Mouse (Mus musculus): ENCODE measurements around the gene Nfix. TPM values are rescaled to one million over a fixed set of nuclear protein-coding genes. Genes with fewer than 3 reads are reported as not detected.

The Nfix gene
- polyA plus RNA-seq (2015; fragmentation: Nextera tagmentation; extraction: Ambion mirVana), result 61.4 and 62.0 TPM in 2 replicates

- Histone ChIP-seq H3K4me3 (replicated peaks) (peak within 1 kb of the TSS; percentile 83), H3K27me3 (peaks cover 20% of the 10 kb centered on the region; the same call in 1 of the 2 replicates), H3K27ac (replicated peaks) (peak within 1 kb of the TSS; percentile 94), H3K4me2 (replicated peaks) (peak within 1 kb of the TSS; percentile 73), H3K36me3 (peaks cover 11% of the 10 kb centered on the region; the same call in 1 of the 2 replicates), H3K9ac (peak within 1 kb of the TSS; percentile 98), H3K9me3 (replicated peaks) (no peaks in the 10 kb centered on the region), H3K4me1 (peaks cover 53% of the 10 kb centered on the region)
- ATAC-seq (ENCODE audit: insufficient number of reproducible peaks, low FRiP score, low TSS enrichment, low read depth), result peak; percentile 32
- 2% methylated on average over 71 of the region's 125 CpGs for WGBS
These were observed at the start of gene Nfix for GRCm38 (mm10) chr8:84799999-84800831. Nfix (minus strand) TSS chr8:84800344.

DNA sequence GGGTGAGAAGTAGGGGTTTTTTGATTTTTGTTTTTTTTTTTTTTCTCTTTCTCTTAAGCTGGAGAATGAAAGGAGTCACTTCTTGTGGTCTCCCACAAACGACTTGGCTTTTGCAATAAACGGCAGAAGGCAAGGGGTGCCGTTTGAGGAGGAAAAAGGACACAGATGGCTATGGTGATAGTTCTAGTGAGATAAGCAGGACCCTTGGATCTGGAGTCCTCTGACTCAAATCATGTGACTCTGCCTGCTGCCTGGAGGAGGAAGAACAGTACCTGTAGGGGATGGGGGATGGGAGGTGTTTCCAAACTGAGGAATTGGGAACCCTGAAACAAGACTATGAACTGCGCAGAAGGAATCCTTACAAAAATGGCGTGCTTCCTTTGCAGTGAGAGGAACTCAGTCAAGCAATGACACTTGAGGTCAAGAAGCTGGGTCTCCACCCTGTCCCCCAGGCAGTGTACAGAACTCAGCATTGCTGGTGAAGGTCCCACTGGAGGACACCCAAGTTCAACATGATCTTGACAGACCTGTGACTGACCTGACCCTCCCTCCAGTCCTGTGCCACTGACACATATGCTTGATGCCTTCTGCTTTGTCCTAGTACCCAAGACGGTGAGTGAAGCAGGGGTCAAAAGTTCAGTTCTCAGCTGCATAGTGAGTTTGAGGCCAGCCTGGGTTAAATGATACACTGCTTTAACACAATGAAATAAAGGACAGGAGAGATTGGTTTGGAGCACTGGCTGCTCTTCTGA is 47.7 kb upstream of the Nfix start:
- Histone ChIP-seq H3K27ac (replicated peaks) (peak overlapping the region; percentile 85), H3K27me3 (no peaks in the 10 kb centered on the region), H3K4me1 (peaks cover 33% of the 10 kb centered on the region), H3K4me2 (replicated peaks) (peak overlapping the region; percentile 78), H3K9ac (0 out of 2 replicates have a peak overlapping the region, but pooled peaks have one; percentile 62), H3K4me3 (replicated peaks) (peak overlapping the region; percentile 88), H3K9me3 (replicated peaks) (no peaks in the 10 kb centered on the region), H3K36me3 (peaks cover 25% of the 10 kb centered on the region)
- ATAC-seq (ENCODE audit: insufficient number of reproducible peaks, low FRiP score, low TSS enrichment, low read depth), result no peak
- 34% methylated on average over 6 of the region's 6 CpGs for WGBS

GRCm38 (mm10) chr8:84846722-84847572 is 46.8 kb upstream of the Nfix start, which contains the start of gene Calr:
Calr (minus strand) TSS chr8:84846934.
- ATAC-seq (ENCODE audit: insufficient number of reproducible peaks, low FRiP score, low TSS enrichment, low read depth), result peak; percentile 100
- Histone ChIP-seq H3K27me3 (no peaks in the 10 kb centered on the region), H3K4me3 (replicated peaks) (peak within 1 kb of the TSS; percentile 88), H3K9ac (peak within 1 kb of the TSS; percentile 92), H3K27ac (replicated peaks) (peak within 1 kb of the TSS; percentile 88), H3K36me3 (peaks cover 34% of the 10 kb centered on the region), H3K4me1 (peaks cover 38% of the 10 kb centered on the region), H3K9me3 (replicated peaks) (no peaks in the 10 kb centered on the region), H3K4me2 (replicated peaks) (peak within 1 kb of the TSS; percentile 78)
- WGBS, result under 1% methylated on average over 55 of the region's 55 CpGs

- Histone ChIP-seq H3K9me3 (replicated peaks) (no peaks in the 10 kb centered on the region), H3K4me3 (replicated peaks) (peak overlapping the region; percentile 88), H3K9ac (peak overlapping the region; percentile 92), H3K36me3 (peaks cover 41% of the 10 kb centered on the region), H3K4me2 (replicated peaks) (peak overlapping the region; percentile 57), H3K27ac (replicated peaks) (peak overlapping the region; percentile 88), H3K4me1 (peaks cover 38% of the 10 kb centered on the region), H3K27me3 (no peaks in the 10 kb centered on the region)
- under 1% methylated on average over 30 of the region's 30 CpGs for WGBS
- peak; percentile 6; the same call in 1 of the 2 replicates for ATAC-seq (ENCODE audit: insufficient number of reproducible peaks, low FRiP score, low TSS enrichment, low read depth)
These were observed 46.1 kb upstream of the Nfix start for GRCm38 (mm10) chr8:84846094-84846721.

GRCm38 (mm10) chr8:84845355-84846093 is 45.4 kb upstream of the Nfix start:
- no peak for ATAC-seq (ENCODE audit: insufficient number of reproducible peaks, low FRiP score, low TSS enrichment, low read depth)
- peaks cover 43% of the 10 kb centered on the region for H3K36me3 ChIP-seq
- peaks cover 38% of the 10 kb centered on the region for H3K4me1 ChIP-seq
- WGBS, result 12% methylated on average over 12 of the region's 12 CpGs
- H3K4me2 ChIP-seq (replicated peaks), result peak overlapping the region; percentile 57
- H3K9me3 ChIP-seq (replicated peaks), result no peaks in the 10 kb centered on the region
- no peaks in the 10 kb centered on the region for H3K27me3 ChIP-seq
- peak overlapping the region; percentile 88 for H3K27ac ChIP-seq (replicated peaks)
- peak overlapping the region; percentile 92 for H3K9ac ChIP-seq
- H3K4me3 ChIP-seq (replicated peaks), result peak overlapping the region; percentile 88

GRCm38 (mm10) chr8:84844397-84845070 is 44.4 kb upstream of the Nfix start:
- H3K4me3 ChIP-seq (replicated peaks), result peak overlapping the region; percentile 88
- no peaks in the 10 kb centered on the region for H3K27me3 ChIP-seq
- no peak overlapping the region for H3K27ac ChIP-seq (replicated peaks)
- peaks cover 41% of the 10 kb centered on the region for H3K4me1 ChIP-seq
- peak overlapping the region; percentile 29 for H3K9ac ChIP-seq
- peak overlapping the region; percentile 57 for H3K4me2 ChIP-seq (replicated peaks)
- peaks cover 43% of the 10 kb centered on the region for H3K36me3 ChIP-seq
- H3K9me3 ChIP-seq (replicated peaks), result no peaks in the 10 kb centered on the region
- 79% methylated on average over 9 of the region's 9 CpGs for WGBS
- ATAC-seq (ENCODE audit: insufficient number of reproducible peaks, low FRiP score, low TSS enrichment, low read depth), result no peak

GRCm38 (mm10) chr8:84841514-84841913 is 41.4 kb upstream of the Nfix start:
- peak overlapping the region; percentile 3; the same call in 1 of the 2 replicates for H3K27ac ChIP-seq (replicated peaks)
- peaks cover 53% of the 10 kb centered on the region for H3K4me1 ChIP-seq
- ATAC-seq (ENCODE audit: insufficient number of reproducible peaks, low FRiP score, low TSS enrichment, low read depth), result no peak

GRCm38 (mm10) chr8:84840248-84840999 is 40.3 kb upstream of the Nfix start, which contains the start of gene Rad23a:
Rad23a (minus strand) TSS chr8:84840665.
- peaks cover 75% of the 10 kb centered on the region for H3K36me3 ChIP-seq
- under 1% methylated on average over 52 of the region's 55 CpGs for WGBS
- peak within 1 kb of the TSS; percentile 64 for H3K4me2 ChIP-seq (replicated peaks)
- peak within 1 kb of the TSS; percentile 86 for H3K4me3 ChIP-seq (replicated peaks)
- peak within 1 kb of the TSS; percentile 89 for H3K9ac ChIP-seq
- H3K27ac ChIP-seq (replicated peaks), result peak within 1 kb of the TSS; percentile 92
- H3K27me3 ChIP-seq, result no peaks in the 10 kb centered on the region
- H3K4me1 ChIP-seq, result peaks cover 57% of the 10 kb centered on the region
- peak; percentile 92 for ATAC-seq (ENCODE audit: insufficient number of reproducible peaks, low FRiP score, low TSS enrichment, low read depth)
- H3K9me3 ChIP-seq (replicated peaks), result no peaks in the 10 kb centered on the region

More at GRCm38 (mm10) chr8:84841514-84841913, 41.4 kb upstream of the Nfix start:
- H3K9ac ChIP-seq, result no peak overlapping the region
- no peak overlapping the region for H3K4me3 ChIP-seq (replicated peaks)
- H3K9me3 ChIP-seq (replicated peaks), result no peaks in the 10 kb centered on the region
- H3K27me3 ChIP-seq, result no peaks in the 10 kb centered on the region
- 60% methylated on average over 1 of the region's 1 CpGs for WGBS
- H3K36me3 ChIP-seq, result peaks cover 65% of the 10 kb centered on the region
- H3K4me2 ChIP-seq (replicated peaks), result no peak overlapping the region; the same call in 1 of the 2 replicates

DNA sequence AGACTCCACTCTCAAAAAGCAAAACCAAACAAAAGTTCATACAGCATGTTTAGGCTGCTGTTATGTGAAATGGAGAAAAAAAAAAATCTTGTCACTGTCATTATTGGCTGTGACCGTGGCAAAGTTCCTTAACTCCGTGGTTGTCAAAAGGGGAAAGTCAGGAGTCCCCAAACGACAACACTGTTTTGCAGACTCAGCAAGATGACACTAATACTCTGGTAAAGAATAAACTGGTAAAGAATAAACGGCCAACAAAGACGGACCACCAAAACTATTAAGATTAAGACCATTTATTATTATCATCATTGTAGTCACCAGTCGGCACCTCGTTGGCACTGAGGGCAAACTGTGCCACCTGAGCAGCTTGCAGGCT is 39.7 kb upstream of the Nfix start:
- H3K27ac ChIP-seq (replicated peaks), result peak overlapping the region; percentile 92
- ATAC-seq (ENCODE audit: insufficient number of reproducible peaks, low FRiP score, low TSS enrichment, low read depth), result no peak
- peak overlapping the region; percentile 64 for H3K4me2 ChIP-seq (replicated peaks)
- peak overlapping the region; percentile 89 for H3K9ac ChIP-seq
- peak overlapping the region; percentile 86 for H3K4me3 ChIP-seq (replicated peaks)
- 2% methylated on average over 7 of the region's 7 CpGs for WGBS
- H3K36me3 ChIP-seq, result peaks cover 74% of the 10 kb centered on the region
- H3K4me1 ChIP-seq, result peaks cover 55% of the 10 kb centered on the region
- no peaks in the 10 kb centered on the region for H3K27me3 ChIP-seq
- no peaks in the 10 kb centered on the region for H3K9me3 ChIP-seq (replicated peaks)
